Mouse (Mus musculus): Measurements from ENCODE around the gene Ric8a. TPM values are rescaled to one million over a fixed set of nuclear protein-coding genes. Genes with fewer than 3 reads are reported as not detected.

Gene Ric8a
- polyA plus RNA-seq, 1 experiment: 79.5 TPM

GRCm38 (mm10) chr7:140855860-140856784 is 635 bp upstream of the Ric8a start, which contains the start of gene Gm45785:
TSS of gene Gm45785 (minus strand) at chr7:140856331.
- TF ChIP-seq POLR2A (IDR thresholded peaks at IDR 0.05; ENCODE audit: extremely low read depth, insufficient read depth, low read length) (peak; percentile 69; the same call in 1 of the 2 replicates), CTCF (IDR thresholded peaks at IDR 0.05; ENCODE audit: extremely low read depth, insufficient read depth, low read length) (no peak)
- Histone ChIP-seq H3K4me3 (ENCODE audit: insufficient read depth, low read length) (peak within 1 kb of the TSS; percentile 87), H3K27ac (ENCODE audit: insufficient read depth, low read length) (peak within 1 kb of the TSS; percentile 88), H3K4me1 (ENCODE audit: control insufficient read depth, insufficient read depth, low read length) (peaks cover 8% of the 10 kb centered on the region)

GRCm38 (mm10) chr7:140857550-140858505 is 1.1 kb downstream of the Ric8a start, which contains the start of gene Bet1l:
TSS of gene Bet1l (minus strand) at chr7:140857577.
- H3K4me3 ChIP-seq (ENCODE audit: insufficient read depth, low read length): peak within 1 kb of the TSS; percentile 87
- TF ChIP-seq POLR2A (IDR thresholded peaks at IDR 0.05; ENCODE audit: extremely low read depth, insufficient read depth, low read length) (no peak; the same call in 1 of the 2 replicates), CTCF (IDR thresholded peaks at IDR 0.05; ENCODE audit: extremely low read depth, insufficient read depth, low read length) (no peak)
- H3K27ac ChIP-seq (ENCODE audit: insufficient read depth, low read length): peak within 1 kb of the TSS; percentile 88
- H3K4me1 ChIP-seq (ENCODE audit: control insufficient read depth, insufficient read depth, low read length): peaks cover 8% of the 10 kb centered on the region

GRCm38 (mm10) chr7:140858746-140859145 is 2.0 kb downstream of the Ric8a start:
- TF ChIP-seq POLR2A (IDR thresholded peaks at IDR 0.05; ENCODE audit: extremely low read depth, insufficient read depth, low read length): no peak
- no peak for TF ChIP-seq CTCF (IDR thresholded peaks at IDR 0.05; ENCODE audit: extremely low read depth, insufficient read depth, low read length)
- Histone ChIP-seq H3K4me3 (ENCODE audit: insufficient read depth, low read length) (peak overlapping the region; percentile 87), H3K27ac (ENCODE audit: insufficient read depth, low read length) (no peak overlapping the region), H3K4me1 (ENCODE audit: control insufficient read depth, insufficient read depth, low read length) (peaks cover 8% of the 10 kb centered on the region)

GRCm38 (mm10) chr7:140859997-140860396 is 3.2 kb downstream of the Ric8a start:
- no peak overlapping the region for H3K27ac ChIP-seq (ENCODE audit: insufficient read depth, low read length)
- H3K4me3 ChIP-seq (ENCODE audit: insufficient read depth, low read length): no peak overlapping the region
- no peak for TF ChIP-seq POLR2A (IDR thresholded peaks at IDR 0.05; ENCODE audit: extremely low read depth, insufficient read depth, low read length)
- no peak for TF ChIP-seq CTCF (IDR thresholded peaks at IDR 0.05; ENCODE audit: extremely low read depth, insufficient read depth, low read length)
- peaks cover 6% of the 10 kb centered on the region for H3K4me1 ChIP-seq (ENCODE audit: control insufficient read depth, insufficient read depth, low read length)

- H3K4me3 ChIP-seq (ENCODE audit: insufficient read depth, low read length): no peak overlapping the region
- H3K4me1 ChIP-seq (ENCODE audit: control insufficient read depth, insufficient read depth, low read length): peaks cover 4% of the 10 kb centered on the region
- no peak for TF ChIP-seq CTCF (IDR thresholded peaks at IDR 0.05; ENCODE audit: extremely low read depth, insufficient read depth, low read length)
- TF ChIP-seq POLR2A (IDR thresholded peaks at IDR 0.05; ENCODE audit: extremely low read depth, insufficient read depth, low read length): no peak
- H3K27ac ChIP-seq (ENCODE audit: insufficient read depth, low read length): no peak overlapping the region
Observed at GRCm38 (mm10) chr7:140860728-140861127, 4.0 kb downstream of the Ric8a start.

- Histone ChIP-seq H3K27ac (ENCODE audit: insufficient read depth, low read length) (no peak overlapping the region), H3K4me3 (ENCODE audit: insufficient read depth, low read length) (no peak overlapping the region), H3K4me1 (ENCODE audit: control insufficient read depth, insufficient read depth, low read length) (no peaks in the 10 kb centered on the region)
- TF ChIP-seq POLR2A (IDR thresholded peaks at IDR 0.05; ENCODE audit: extremely low read depth, insufficient read depth, low read length): peak; percentile 41; the same call in 1 of the 2 replicates
- TF ChIP-seq CTCF (IDR thresholded peaks at IDR 0.05; ENCODE audit: extremely low read depth, insufficient read depth, low read length): no peak
Observed at GRCm38 (mm10) chr7:140864761-140865160, 8.0 kb downstream of the Ric8a start.

- Histone ChIP-seq H3K4me1 (ENCODE audit: control insufficient read depth, insufficient read depth, low read length) (no peaks in the 10 kb centered on the region), H3K4me3 (ENCODE audit: insufficient read depth, low read length) (no peak overlapping the region), H3K27ac (ENCODE audit: insufficient read depth, low read length) (no peak overlapping the region)
- TF ChIP-seq CTCF (IDR thresholded peaks at IDR 0.05; ENCODE audit: extremely low read depth, insufficient read depth, low read length) (no peak), POLR2A (IDR thresholded peaks at IDR 0.05; ENCODE audit: extremely low read depth, insufficient read depth, low read length) (no peak)
Observed at GRCm38 (mm10) chr7:140874224-140874623, 17.5 kb downstream of the Ric8a start.

GRCm38 (mm10) chr7:140877364-140877763 is 20.6 kb downstream of the Ric8a start:
- TF ChIP-seq CTCF (IDR thresholded peaks at IDR 0.05; ENCODE audit: extremely low read depth, insufficient read depth, low read length): no peak
- TF ChIP-seq POLR2A (IDR thresholded peaks at IDR 0.05; ENCODE audit: extremely low read depth, insufficient read depth, low read length): no peak
- Histone ChIP-seq H3K4me3 (ENCODE audit: insufficient read depth, low read length) (no peak overlapping the region), H3K27ac (ENCODE audit: insufficient read depth, low read length) (no peak overlapping the region), H3K4me1 (ENCODE audit: control insufficient read depth, insufficient read depth, low read length) (no peaks in the 10 kb centered on the region)

- Histone ChIP-seq H3K4me1 (ENCODE audit: control insufficient read depth, insufficient read depth, low read length) (peaks cover 2% of the 10 kb centered on the region; the same call in 1 of the 2 replicates), H3K27ac (ENCODE audit: insufficient read depth, low read length) (no peak overlapping the region), H3K4me3 (ENCODE audit: insufficient read depth, low read length) (no peak overlapping the region)
- TF ChIP-seq CTCF (IDR thresholded peaks at IDR 0.05; ENCODE audit: extremely low read depth, insufficient read depth, low read length) (no peak), POLR2A (IDR thresholded peaks at IDR 0.05; ENCODE audit: extremely low read depth, insufficient read depth, low read length) (no peak)
Observed at GRCm38 (mm10) chr7:140879355-140879754, 22.6 kb downstream of the Ric8a start.
